Mouse (Mus musculus) thymus, postnatal 4 days (tissue): Measurements from ENCODE around the gene Vpreb3.
A peak's percentile ranks its signal among the peaks of the same experiment; 100 is the strongest.

ENCODE experiments used
- DNase-seq: peaks from one replicate; pipeline ENCODE4 v3.0.0; 2021

The Vpreb3 gene

GRCm38 (mm10) chr10:75932891-75933290 lies 10.0 kb upstream of the Vpreb3 start, which contains the start of gene Chchd10:
Gene Chchd10 (plus strand): TSS chr10:75933130.
- no peak for DNase-seq

DNA sequence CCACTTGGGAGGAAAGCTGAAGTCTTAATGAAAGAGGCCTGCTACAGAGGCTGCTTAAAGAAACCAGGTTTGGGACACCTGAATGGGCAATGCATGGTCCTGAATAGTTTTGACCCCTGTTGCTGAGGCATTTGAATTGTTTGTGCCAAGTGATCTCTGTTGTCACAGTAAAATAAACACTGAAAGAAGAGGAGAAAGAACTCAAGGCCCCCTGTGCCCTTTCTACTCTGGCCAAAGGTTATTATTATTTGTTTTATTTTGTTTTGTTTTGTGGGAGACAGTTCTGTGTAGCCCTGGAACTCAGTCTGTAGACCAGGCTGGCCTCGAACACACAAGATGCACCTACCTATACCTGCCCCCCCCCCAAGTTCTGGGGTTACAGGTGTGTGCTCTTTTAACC lies 7.9 kb upstream of the Vpreb3 start:
- DNase-seq = no peak

- DNase-seq = peak; percentile 78
Observed at GRCm38 (mm10) chr10:75935680-75936541, 6.9 kb upstream of the Vpreb3 start, which contains the start of gene Mmp11. Gene Mmp11 (minus strand): TSS chr10:75936496.

- no peak for DNase-seq
Observed at GRCm38 (mm10) chr10:75936909-75937667, 5.8 kb upstream of the Vpreb3 start.

DNA sequence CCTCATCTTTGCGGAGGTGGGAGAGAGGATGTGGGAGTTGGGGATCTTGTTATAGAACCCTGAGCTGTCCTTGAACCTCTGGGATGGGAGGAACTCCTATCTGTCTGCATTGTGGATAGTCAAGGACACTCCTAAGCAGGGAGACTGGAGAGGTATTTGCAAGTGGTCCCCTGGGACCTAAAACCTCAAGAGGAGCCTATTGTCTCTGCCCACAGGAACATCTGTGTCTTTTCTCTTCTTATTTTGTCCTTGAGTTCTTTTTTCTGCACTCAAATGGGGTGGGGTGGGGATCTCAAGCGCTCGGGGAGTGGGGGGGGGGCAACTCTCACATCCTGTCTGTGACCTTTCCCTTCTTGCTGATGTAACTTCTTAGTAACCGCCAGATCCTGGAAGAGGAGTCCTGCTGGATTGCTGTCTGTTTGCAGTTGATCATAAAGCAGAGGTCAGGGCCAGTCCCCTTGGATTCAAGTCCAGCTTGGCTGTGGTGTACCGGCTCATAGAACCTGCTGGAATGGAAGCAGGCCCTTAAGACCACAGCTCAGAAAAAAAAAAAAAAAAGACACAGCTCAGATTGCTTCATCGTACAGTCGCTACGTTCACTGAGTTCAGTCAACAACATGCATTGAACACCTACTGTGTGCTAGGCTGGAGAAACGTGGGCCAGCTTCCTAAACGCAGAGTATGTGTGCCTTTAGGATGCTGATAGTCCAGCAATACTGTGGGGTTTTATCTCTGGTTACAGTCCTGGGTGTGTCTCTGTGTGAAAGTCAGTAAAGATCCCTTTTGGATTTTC lies 4.8 kb upstream of the Vpreb3 start:
- DNase-seq = no peak

GRCm38 (mm10) chr10:75939481-75940234 lies 3.2 kb upstream of the Vpreb3 start:
- no peak for DNase-seq

DNA sequence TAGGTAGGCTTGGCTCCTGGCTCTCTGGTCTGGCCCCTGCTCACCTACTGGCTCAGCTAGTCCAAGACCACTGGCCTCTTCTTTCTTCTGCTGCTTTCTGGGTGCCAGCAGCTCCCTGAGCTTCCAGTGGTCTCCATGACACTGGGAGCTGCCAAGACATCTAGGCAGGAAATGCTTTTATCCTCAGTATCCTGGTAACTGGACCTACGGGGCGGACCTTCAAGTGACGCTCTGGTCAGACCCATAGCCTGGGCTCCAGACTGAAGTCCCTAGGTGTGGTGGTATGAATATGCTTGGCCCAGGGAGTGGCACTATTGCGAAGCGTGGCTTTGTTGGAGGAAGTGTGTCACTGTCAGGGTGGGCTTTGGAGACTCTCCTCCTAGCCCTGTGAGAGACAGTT lies 2.3 kb upstream of the Vpreb3 start, which contains the start of gene Gm867:
Gm867 (minus strand) TSS at position 153 of the 400 bp plus-strand sequence.
- no peak for DNase-seq

DNA sequence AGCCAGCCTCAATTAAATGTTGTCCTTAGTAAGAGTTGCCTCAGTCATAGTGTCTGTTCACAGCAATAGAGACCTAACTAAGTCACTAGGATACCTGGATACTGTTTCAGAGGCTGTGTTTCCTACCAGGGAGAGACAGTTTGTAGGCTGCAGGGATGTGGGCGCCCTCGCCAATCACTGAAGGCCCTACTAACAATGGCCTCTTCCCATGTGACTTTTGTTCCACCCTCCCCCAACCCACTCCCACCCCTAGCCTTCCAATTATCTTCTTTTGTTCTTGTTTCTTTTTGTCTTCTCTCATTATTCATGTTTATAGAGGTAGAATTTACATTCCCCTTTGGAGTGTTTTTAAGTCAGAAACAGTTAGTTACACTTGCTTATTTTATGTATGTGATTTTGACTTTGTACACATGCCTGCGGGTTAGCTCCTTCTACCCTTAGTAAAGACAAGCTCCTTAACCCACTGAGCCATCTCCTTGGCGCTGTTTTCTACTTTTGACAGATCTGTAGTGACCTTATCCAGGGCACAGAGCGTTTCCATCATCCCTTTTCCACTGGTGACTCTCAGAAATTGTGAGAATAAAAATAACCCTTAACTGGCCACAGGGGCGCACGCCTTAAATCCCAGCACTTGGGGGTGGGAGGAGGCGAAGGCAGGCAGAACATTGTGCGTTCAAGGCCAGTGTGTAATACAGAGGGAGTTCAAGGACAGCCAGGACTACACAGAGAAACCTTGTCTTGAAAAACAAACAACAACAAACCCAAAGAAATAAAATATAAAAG lies 1.6 kb upstream of the Vpreb3 start:
- no peak for DNase-seq

- no peak for DNase-seq
Observed at GRCm38 (mm10) chr10:75944066-75944772, 1.4 kb downstream of the Vpreb3 start.

DNA sequence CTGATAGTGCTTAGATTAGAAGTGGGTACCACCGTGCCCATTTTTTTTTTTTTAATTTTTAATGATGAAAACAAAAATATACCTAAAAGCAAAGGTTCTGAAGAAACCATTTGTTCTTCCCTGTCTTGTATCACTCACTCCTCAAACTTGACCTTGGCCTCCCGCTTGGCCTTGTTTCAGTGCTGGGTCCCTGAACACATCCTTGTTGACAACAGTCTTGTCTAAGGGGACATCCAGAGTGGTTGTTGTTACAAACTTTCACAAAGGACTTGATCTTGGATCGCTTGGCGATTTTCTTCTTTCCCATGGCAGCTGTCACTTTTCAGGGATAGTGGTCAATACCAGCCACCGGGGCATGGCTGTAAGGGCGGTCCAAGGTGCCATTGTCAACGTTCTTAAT lies 2.4 kb downstream of the Vpreb3 start:
- no peak for DNase-seq

- no peak for DNase-seq
Observed at GRCm38 (mm10) chr10:75945896-75946295, 3.0 kb downstream of the Vpreb3 start.

- no peak for DNase-seq
Observed at GRCm38 (mm10) chr10:75948079-75948478, 5.2 kb downstream of the Vpreb3 start.

GRCm38 (mm10) chr10:75949053-75950045 lies 6.5 kb downstream of the Vpreb3 start:
- DNase-seq = no peak

GRCm38 (mm10) chr10:75950791-75951210 lies 7.9 kb downstream of the Vpreb3 start:
- DNase-seq = peak; percentile 68

DNA sequence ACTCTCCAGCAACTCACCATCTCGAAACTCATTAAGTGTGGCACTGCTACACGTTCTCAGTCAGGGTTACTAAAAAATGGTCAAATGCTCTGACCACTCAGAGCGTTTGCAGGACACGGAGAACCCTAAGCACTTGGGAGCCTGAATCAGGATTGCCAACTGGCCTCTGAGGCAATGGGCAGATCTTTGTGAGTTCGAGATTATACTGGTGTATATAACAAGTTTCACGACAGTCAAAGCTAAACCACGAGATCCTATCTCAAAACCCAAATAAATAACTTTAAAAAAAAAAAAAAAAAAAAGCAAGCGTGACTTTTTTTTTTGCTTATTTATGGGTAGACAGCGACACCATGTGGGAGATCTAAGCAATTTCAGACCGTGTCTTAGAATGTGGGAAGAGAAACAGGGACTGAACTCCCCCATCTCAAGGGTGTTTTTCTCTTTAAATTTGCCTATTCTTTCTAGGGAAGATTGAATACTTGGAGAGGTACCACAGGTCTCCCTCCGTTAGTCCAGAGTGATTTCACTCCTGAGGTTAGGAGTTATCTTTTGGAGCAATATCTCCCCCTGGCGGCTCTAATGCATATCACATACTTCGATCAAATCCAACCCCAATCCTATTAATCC lies 8.7 kb downstream of the Vpreb3 start:
- DNase-seq = peak; percentile 53

- DNase-seq = peak; percentile 50
Observed at GRCm38 (mm10) chr10:75954381-75954811, 11.5 kb downstream of the Vpreb3 start, which contains the start of gene Gm5134. Gene Gm5134 (plus strand): TSS chr10:75954514.

DNA sequence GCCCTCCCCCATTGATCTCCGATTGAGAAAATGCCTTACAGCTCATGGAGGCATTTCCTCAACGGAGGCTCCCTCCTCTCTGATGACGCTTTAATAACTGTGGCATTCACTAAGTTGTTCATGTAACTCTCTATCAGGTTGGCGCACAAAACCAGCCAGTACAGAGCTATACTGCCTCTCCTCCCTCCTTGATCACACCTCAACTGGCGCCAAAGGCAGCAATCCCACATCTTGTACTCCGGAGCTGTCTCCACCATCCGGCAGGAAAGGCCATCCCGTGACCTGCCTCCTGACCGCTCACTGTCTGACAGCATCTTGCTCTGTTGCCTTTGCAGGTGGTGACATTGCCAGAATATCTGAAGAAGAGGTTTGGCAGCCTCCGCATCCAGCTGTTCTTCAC lies 31.0 kb downstream of the Vpreb3 start:
- DNase-seq = no peak

DNA sequence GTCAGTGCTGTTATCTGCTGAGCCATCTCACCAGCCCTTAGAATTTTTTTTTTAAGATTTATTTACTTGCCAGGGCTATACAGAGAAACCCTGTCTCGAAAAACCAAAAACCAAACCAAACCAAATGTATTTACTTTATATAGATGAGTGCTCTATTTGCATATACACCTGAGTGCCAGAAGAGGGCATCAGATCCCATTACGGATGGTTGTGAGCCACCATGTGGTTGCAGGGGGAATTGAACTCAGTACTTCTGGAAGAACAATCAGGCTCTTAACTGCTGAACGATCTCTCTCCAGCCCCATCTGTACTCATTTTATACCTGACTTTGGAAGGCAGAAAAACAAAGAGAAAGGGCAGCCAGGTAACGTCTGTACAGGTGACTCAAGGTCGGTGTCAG lies 32.4 kb downstream of the Vpreb3 start:
- peak; percentile 46 for DNase-seq
